Mouse (Mus musculus) megakaryocyte-erythroid progenitor cell, adult 5 weeks (primary cell): ENCODE data around the gene Ccl3. TPM values are rescaled to one million over a fixed set of nuclear protein-coding genes. Genes with fewer than 3 reads are reported as not detected.

Experiments
- polyA plus RNA-seq: library from polyadenylated mRNA; stranded (reverse); fragments of >175 nt; gene quantifications from 2 replicates; pipeline ENCODE4 v1.2.3, GENCODE M21; 2012

Gene Ccl3
- polyA plus RNA-seq: 59.9 and 76.6 TPM in 2 replicates

DNA sequence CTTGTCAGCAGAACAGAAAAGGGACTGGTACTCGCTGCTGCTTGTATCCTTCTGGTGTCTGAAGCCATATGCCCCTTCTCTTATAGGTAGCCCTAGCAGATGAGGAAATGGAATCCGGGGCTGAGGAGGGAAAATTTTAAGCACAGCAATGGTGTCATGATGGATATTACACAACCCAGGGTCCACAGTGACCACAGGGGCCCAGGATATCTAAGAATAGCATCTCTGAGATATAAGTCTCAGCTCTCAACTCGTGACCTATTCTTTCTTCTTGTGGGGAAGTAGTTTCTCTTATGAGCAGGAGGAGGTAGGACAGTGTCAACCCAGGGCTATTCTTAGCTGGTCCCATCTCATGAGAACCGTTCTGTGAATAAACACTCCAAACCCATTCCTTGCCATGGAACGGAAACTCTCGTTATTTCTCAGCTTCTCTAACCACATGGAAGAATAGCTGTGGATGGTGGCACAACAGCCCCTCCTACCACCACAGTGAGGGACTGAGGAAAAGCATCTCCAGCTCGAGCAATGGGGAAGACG is at the start of gene Ccl3:
TSS of gene Ccl3 (minus strand) at position 51 of the 537 bp plus-strand sequence.

DNA sequence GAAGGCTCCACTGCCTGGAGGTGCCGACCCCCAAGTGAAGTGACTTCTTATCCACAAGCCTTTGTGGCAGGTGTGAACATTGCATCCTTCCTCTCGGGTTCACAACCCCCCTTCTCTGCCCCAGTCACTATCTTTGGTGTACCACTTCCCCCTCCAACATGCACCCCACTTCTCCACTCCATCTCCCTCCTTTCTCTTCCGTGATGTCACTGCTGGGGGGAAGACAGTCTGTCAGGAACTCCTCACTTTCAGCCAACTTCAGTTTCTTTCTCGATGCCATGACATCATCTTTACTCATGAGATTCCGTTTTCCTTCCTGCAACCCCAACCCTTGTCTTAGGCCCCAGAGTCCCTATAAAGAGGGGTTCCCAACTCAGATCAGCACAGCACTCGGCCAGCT is 13.0 kb upstream of the Ccl3 start, which contains the start of gene Ccl4:
TSS of gene Ccl4 (plus strand) at position 381 of the 400 bp plus-strand sequence.

DNA sequence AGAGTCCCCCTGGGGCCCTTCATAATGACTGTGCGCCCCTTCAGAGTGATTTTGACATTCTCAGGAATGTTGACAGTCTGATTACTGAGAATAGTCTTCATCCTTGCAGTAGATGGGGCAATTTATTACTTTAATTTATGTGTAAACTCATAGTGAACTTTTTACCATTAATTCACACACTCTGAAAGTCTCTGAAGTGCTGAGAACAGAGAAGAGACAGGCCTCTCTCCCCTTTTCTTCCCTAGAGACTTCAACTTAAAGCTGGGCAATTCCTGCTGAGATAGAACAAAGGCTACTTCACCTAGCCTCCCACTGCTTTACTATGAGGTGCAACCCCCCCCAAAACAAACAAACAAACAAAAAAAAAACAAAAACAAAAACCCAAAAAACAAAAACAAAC is 3.6 kb downstream of the Ccl3 start, which contains the start of gene Rpl9-ps1:
TSS of gene Rpl9-ps1 (minus strand) at position 101 of the 400 bp plus-strand sequence.

Other genes starting within 250 kb of the Ccl3 start
- gene Rasl10b, start 240.2 kb downstream of the Ccl3 start, polyA plus RNA-seq: 0.09 TPM in 1 of 2 replicates, not detected in the other
- 0.14 and 0.16 TPM in 2 replicates for gene Gas2l2, start 219.9 kb downstream of the Ccl3 start, polyA plus RNA-seq
- gene 1700020L24Rik, start 211.7 kb downstream of the Ccl3 start, polyA plus RNA-seq: 42.9 and 59.0 TPM in 2 replicates
- gene Mmp28, start 186.3 kb downstream of the Ccl3 start, polyA plus RNA-seq: 6.5 and 12.1 TPM in 2 replicates
- gene Taf15, start 176.3 kb downstream of the Ccl3 start, polyA plus RNA-seq: 184 and 301 TPM in 2 replicates
- gene Heatr9, start 127.2 kb downstream of the Ccl3 start, polyA plus RNA-seq: 0.02 TPM in 1 of 2 replicates, not detected in the other
- gene Ccl5, start 118.8 kb downstream of the Ccl3 start, polyA plus RNA-seq: 15.6 and 16.3 TPM in 2 replicates
- 4.0 and 6.2 TPM in 2 replicates for gene Ccl9, start 70.7 kb downstream of the Ccl3 start, polyA plus RNA-seq
- gene Ccl6, start 56.3 kb downstream of the Ccl3 start, polyA plus RNA-seq: 5.9 and 13.8 TPM in 2 replicates
- gene Rpl9-ps1, start 3.7 kb downstream of the Ccl3 start, polyA plus RNA-seq: not detected in 2 replicates
- gene Ccl4, start 13.2 kb upstream of the Ccl3 start, polyA plus RNA-seq: 13.6 and 17.5 TPM in 2 replicates
- gene Wfdc17, start 54.6 kb upstream of the Ccl3 start, polyA plus RNA-seq: 0.30 and 0.68 TPM in 2 replicates
- not detected in 2 replicates for gene Wfdc18, start 59.7 kb upstream of the Ccl3 start, polyA plus RNA-seq
- gene Wfdc21, start 97.6 kb upstream of the Ccl3 start, polyA plus RNA-seq: 3.1 and 7.6 TPM in 2 replicates
- gene Heatr6, start 104.3 kb upstream of the Ccl3 start, polyA plus RNA-seq: 6.7 and 7.6 TPM in 2 replicates
- gene Hnf1b, start 200.7 kb upstream of the Ccl3 start, polyA plus RNA-seq: 0.55 TPM in 1 of 2 replicates, not detected in the other